9 mouse cellular contexts compared by ENCODE assay signal in the genomic region with DNA sequence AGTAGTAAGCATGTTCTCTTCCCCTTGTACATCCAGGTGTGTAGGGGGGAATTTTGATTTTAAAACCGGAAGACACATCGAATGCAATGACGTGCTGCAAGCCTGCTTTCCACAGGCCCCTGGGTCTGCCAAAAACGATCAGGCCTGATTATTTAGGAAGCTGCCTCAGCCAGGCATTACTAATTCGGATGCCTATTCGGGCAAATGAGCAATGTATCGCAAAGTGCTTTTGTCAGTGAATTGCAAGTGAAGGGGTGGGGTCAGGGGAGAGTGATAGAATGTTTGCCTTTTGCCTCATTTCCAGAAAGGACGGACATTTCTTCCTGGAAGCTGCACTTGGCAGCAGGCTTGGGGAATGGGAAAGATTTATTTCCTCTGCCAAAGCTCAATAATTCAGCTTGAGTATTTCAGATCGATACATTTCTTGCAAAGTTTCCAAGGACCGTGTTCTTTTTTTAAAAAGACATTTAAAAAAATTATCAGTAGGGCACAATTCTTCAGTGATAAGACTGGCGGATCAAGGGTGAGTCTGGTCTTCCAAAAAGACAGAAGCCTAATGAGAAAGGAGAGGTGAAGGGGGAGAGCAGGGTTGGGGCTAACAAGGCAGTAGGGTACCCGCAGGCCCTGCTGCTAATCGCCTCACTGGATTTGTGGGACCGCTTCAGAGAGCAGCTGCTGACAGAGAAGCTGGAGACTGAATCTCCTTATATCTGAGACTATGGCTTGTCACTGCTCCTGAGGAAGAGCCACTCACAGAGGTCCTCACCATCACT.
A peak's percentile ranks its signal among the peaks of the same experiment; 100 is the strongest.
DNase-seq lines count a peak whose midpoint lies in the region; ATAC-seq and TF ChIP-seq lines count a peak whose summit lies in the region.
"Had no signal": no experiment of that assay in that cellular context is flagged by ENCODE, and none has a peak within 500 bp of the region (broad histone marks: within the 10 kb centered on the region; RNA-seq: fewer than 3 reads in every experiment).

No protein-coding gene starts in this region.

- H3K9ac ChIP-seq in heart, embryonic 11.5 days (ENCODE audit: low read depth, low read length), result no peak overlapping the region
- H3K9ac ChIP-seq in midbrain, embryonic 15.5 days, result no peak overlapping the region
- H3K9ac ChIP-seq: liver, embryonic 14.5 days had no signal

- WGBS in heart, embryonic 11.5 days (ENCODE audit: insufficient replicate concordance), result 67% methylated on average over 14 of the region's 14 CpGs
- 42% methylated on average over 14 of the region's 14 CpGs for WGBS in midbrain, embryonic 15.5 days

- peak overlapping the region; percentile 50 for H3K27ac ChIP-seq in gastrocnemius, adult 2 months
- H3K27ac ChIP-seq in heart, embryonic 11.5 days (ENCODE audit: low read depth, low read length), result peak overlapping the region; percentile 29; the same call in 1 of the 2 replicates
- peak overlapping the region; percentile 58 for H3K27ac ChIP-seq in midbrain, embryonic 15.5 days
- H3K27ac ChIP-seq: liver, embryonic 14.5 days had no signal

- peak overlapping the region; percentile 34 for H3K4me3 ChIP-seq in gastrocnemius, adult 2 months
- no peak overlapping the region for H3K4me3 ChIP-seq in heart, embryonic 11.5 days (ENCODE audit: low read depth, low read length)
- H3K4me3 ChIP-seq in midbrain, embryonic 15.5 days, result no peak overlapping the region

- H3K36me3 ChIP-seq in heart, embryonic 11.5 days (ENCODE audit: control insufficient read depth, insufficient read depth, low read length), result no peaks in the 10 kb centered on the region
- H3K36me3 ChIP-seq in midbrain, embryonic 15.5 days (replicated peaks), result no peaks in the 10 kb centered on the region

- DNase-seq in gastrocnemius, adult 2 months, result no peak
- DNase-seq in gastrocnemius, postnatal 25 days, result no peak
- DNase-seq in MN1 (ENCODE audit: low spot score), result peak; percentile 66
- DNase-seq in left cerebral cortex, adult 9 months (ENCODE audit: low spot score in 2 of 2), result no peak
- no peak for DNase-seq in spleen, postnatal 14 days (ENCODE audit: low spot score in 2 of 2)
- DNase-seq in urinary bladder, postnatal 14 days (ENCODE audit: low spot score), result no peak

- ATAC-seq in heart, embryonic 11.5 days (replicated peaks; ENCODE audit: insufficient number of reproducible peaks, low FRiP score, low TSS enrichment), result no peak
- ATAC-seq in midbrain, embryonic 15.5 days (replicated peaks), result peak; percentile 57

- H3K9me3 ChIP-seq in heart, embryonic 11.5 days (replicated peaks; ENCODE audit: control insufficient read depth, low read length), result no peaks in the 10 kb centered on the region
- no peaks in the 10 kb centered on the region for H3K9me3 ChIP-seq in midbrain, embryonic 15.5 days

- no peak for TF ChIP-seq CTCF in gastrocnemius, adult 2 months (IDR thresholded peaks at IDR 0.05)

- intact Hi-C loops in gastrocnemius, adult 2 months (cut with DNase I), result no loop called here

- peaks cover 58% of the 10 kb centered on the region for H3K4me1 ChIP-seq in heart, embryonic 11.5 days (ENCODE audit: control insufficient read depth, insufficient read depth, low read length)
- peaks cover 21% of the 10 kb centered on the region for H3K4me1 ChIP-seq in midbrain, embryonic 15.5 days

- H3K4me2 ChIP-seq in heart, embryonic 11.5 days, result no peak overlapping the region; the same call in 1 of the 2 replicates
- H3K4me2 ChIP-seq in midbrain, embryonic 15.5 days, result peak overlapping the region; percentile 22

- H3K27me3 ChIP-seq in heart, embryonic 11.5 days (ENCODE audit: control insufficient read depth, insufficient read depth, low read length), result no peaks in the 10 kb centered on the region
- H3K27me3 ChIP-seq in midbrain, embryonic 15.5 days (replicated peaks), result no peaks in the 10 kb centered on the region
